Mouse (Mus musculus) adrenal gland, adult (tissue): ENCODE data around the gene Bmpr1a.
"Not testable (repeated sequence)": the region's sequence is repeated elsewhere in the genome, so short reads cannot be mapped to it uniquely, and the experiment has no call there.

Source experiments
- DNase-seq, 2 experiments: peaks; one replicate each; pipeline ENCODE4 v3.0.0; 2022 to 2023; ENCODE audit warnings: low spot score in 1 of 2; ENCODE audit not compliant: inconsistent age in 2 of 2

Gene Bmpr1a

GRCm38 (mm10) chr14:34453648-34454047 lies 49.5 kb downstream of the Bmpr1a start:
- DNase-seq = no peak

- no peak for DNase-seq
These were observed 51.3 kb downstream of the Bmpr1a start for GRCm38 (mm10) chr14:34451872-34452271.

- DNase-seq = no peak
These were observed 52.7 kb downstream of the Bmpr1a start for GRCm38 (mm10) chr14:34450451-34450850.

GRCm38 (mm10) chr14:34449807-34450206 lies 53.3 kb downstream of the Bmpr1a start:
- DNase-seq = peak; percentile 26 to 57

GRCm38 (mm10) chr14:34448398-34448797 lies 54.7 kb downstream of the Bmpr1a start:
- no peak for DNase-seq

- peak; percentile 23 to 65 for DNase-seq
These were observed 55.5 kb downstream of the Bmpr1a start for GRCm38 (mm10) chr14:34447659-34448058.

- no peak for DNase-seq
These were observed 56.5 kb downstream of the Bmpr1a start for GRCm38 (mm10) chr14:34446624-34447023.

- no peak for DNase-seq
These were observed 57.8 kb downstream of the Bmpr1a start for GRCm38 (mm10) chr14:34445348-34445747.

- no peak for DNase-seq
These were observed 58.2 kb downstream of the Bmpr1a start for GRCm38 (mm10) chr14:34444924-34445323.

- peak in 1 of 2 experiments; percentile 49 for DNase-seq
These were observed 58.8 kb downstream of the Bmpr1a start for GRCm38 (mm10) chr14:34444368-34444767.

GRCm38 (mm10) chr14:34442531-34442930 lies 60.6 kb downstream of the Bmpr1a start:
- DNase-seq = no peak

GRCm38 (mm10) chr14:34440526-34441066 lies 62.5 kb downstream of the Bmpr1a start:
- DNase-seq = no peak

GRCm38 (mm10) chr14:34429069-34429468 lies 74.1 kb downstream of the Bmpr1a start:
- DNase-seq = peak in 1 of 2 experiments; percentile 63

- DNase-seq = no peak
These were observed 74.9 kb downstream of the Bmpr1a start for GRCm38 (mm10) chr14:34428274-34428673.

- DNase-seq = no peak
These were observed 82.1 kb downstream of the Bmpr1a start for GRCm38 (mm10) chr14:34421078-34421477.

GRCm38 (mm10) chr14:34417501-34417900 lies 85.6 kb downstream of the Bmpr1a start:
- no peak for DNase-seq

GRCm38 (mm10) chr14:34416946-34417345 lies 86.2 kb downstream of the Bmpr1a start:
- DNase-seq = not testable (repeated sequence)

GRCm38 (mm10) chr14:34412164-34412896 lies 90.8 kb downstream of the Bmpr1a start:
- no peak for DNase-seq

- DNase-seq = no peak
These were observed 92.4 kb downstream of the Bmpr1a start for GRCm38 (mm10) chr14:34410716-34411115.

GRCm38 (mm10) chr14:34403424-34403823 lies 99.7 kb downstream of the Bmpr1a start:
- no peak for DNase-seq

- DNase-seq = peak; percentile 58 to 80
These were observed 100.3 kb downstream of the Bmpr1a start for GRCm38 (mm10) chr14:34402871-34403270.

GRCm38 (mm10) chr14:34401135-34401534 lies 102.0 kb downstream of the Bmpr1a start:
- peak; percentile 77 to 94 for DNase-seq

GRCm38 (mm10) chr14:34400021-34400420 lies 103.1 kb downstream of the Bmpr1a start:
- DNase-seq = no peak
